Mouse (Mus musculus) neural tube, embryonic 11.5 days (tissue): ENCODE results near the gene Lamp1. TPM values are rescaled to one million over a fixed set of nuclear protein-coding genes. Genes with fewer than 3 reads are reported as not detected.

Source experiments
- ATAC-seq: fragments of 200-750 bp; cut with Nextera tagmentation; 2 replicates; pipeline ENCODE4 v1.8.0; 2017; ENCODE audit warnings: moderate number of reproducible peaks, mild to moderate bottlenecking, moderate TSS enrichment, moderate library complexity; ENCODE audit not compliant: insufficient read depth, low FRiP score, low TSS enrichment
- DNase-seq: peaks from one replicate; pipeline ENCODE4 v3.0.0-alpha.2; 2015; ENCODE audit warnings: low spot score
- H3K27ac ChIP-seq: fragments of 300-500 bp; sonication (generic); 2 replicates; pipeline ENCODE4 v1.5.1; 2014; ENCODE audit warnings: low read depth, mild to moderate bottlenecking, low read length
- H3K27me3 ChIP-seq: fragments of 300-500 bp; sonication (generic); 2 replicates; pipeline ENCODE4 v1.6.1; 2014; ENCODE audit warnings: mild to moderate bottlenecking, low read length, mixed read lengths; ENCODE audit not compliant: control insufficient read depth, insufficient read depth
- H3K36me3 ChIP-seq: fragments of 300-500 bp; sonication (generic); 2 replicates; pipeline ENCODE4 v1.6.1; 2014; ENCODE audit warnings: mild to moderate bottlenecking, low read length, moderate library complexity, mixed read lengths; ENCODE audit not compliant: control insufficient read depth, insufficient read depth
- H3K4me1 ChIP-seq: fragments of 300-500 bp; sonication (generic); 2 replicates; pipeline ENCODE4 v1.6.1; 2014; ENCODE audit warnings: low read length, mixed read lengths; ENCODE audit not compliant: control insufficient read depth, insufficient read depth
- H3K4me2 ChIP-seq: fragments of 300-500 bp; sonication (generic); 2 replicates; pipeline ENCODE4 v1.6.1; 2014; ENCODE audit warnings: low read depth, mild to moderate bottlenecking, moderate library complexity
- H3K4me3 ChIP-seq: fragments of 300-500 bp; sonication (generic); 2 replicates; pipeline ENCODE4 v1.5.1; 2014; ENCODE audit warnings: low read depth, low read length
- H3K9ac ChIP-seq: fragments of 300-500 bp; sonication (generic); 2 replicates; pipeline ENCODE4 v1.6.1; 2014; ENCODE audit warnings: mild to moderate bottlenecking, low read length
- H3K9me3 ChIP-seq: fragments of 300-500 bp; sonication (generic); 2 replicates; pipeline ENCODE4 v1.6.1; 2016; ENCODE audit warnings: low read length; ENCODE audit not compliant: control insufficient read depth
- WGBS: fragments of 180-500 bp; shearing (Covaris S2); extraction: QIAGEN DNeasy Blood & Tissue Kit; methylation state at CpG from one replicate; pipeline ENCODE4 v1.1.7; 2014; 5-methylcytosine and 5-hydroxymethylcytosine counted together
- polyA plus RNA-seq: library from polyadenylated mRNA; unstranded; fragments of >200 nt; fragmentation: Nextera tagmentation; extraction: Ambion mirVana; gene quantifications from 2 replicates; pipeline ENCODE4 v1.2.1, GENCODE M21; 2014

The Lamp1 gene
- polyA plus RNA-seq, 1 experiment from 2014 or later: 279 TPM

GRCm38 (mm10) chr8:13155358-13155757 lies 3.6 kb upstream of the Lamp1 start:
- Histone ChIP-seq H3K4me2 (no peak overlapping the region), H3K9me3 (no peaks in the 10 kb centered on the region), H3K36me3 (no peaks in the 10 kb centered on the region), H3K4me1 (peaks cover 5% of the 10 kb centered on the region), H3K27me3 (no peaks in the 10 kb centered on the region), H3K4me3 (no peak overlapping the region), H3K9ac (no peak overlapping the region), H3K27ac (no peak overlapping the region)
- ATAC-seq (no peak), DNase-seq (no peak)
- 79% methylated on average over 9 of the region's 9 CpGs for WGBS

- no peak for ATAC-seq
- no peaks in the 10 kb centered on the region for H3K36me3 ChIP-seq
- no peak overlapping the region for H3K27ac ChIP-seq
- no peaks in the 10 kb centered on the region for H3K27me3 ChIP-seq
- H3K4me3 ChIP-seq: no peak overlapping the region
- WGBS: 74% methylated on average over 12 of the region's 12 CpGs
- no peak for DNase-seq
- no peaks in the 10 kb centered on the region for H3K9me3 ChIP-seq
- H3K4me1 ChIP-seq: peaks cover 5% of the 10 kb centered on the region
- H3K4me2 ChIP-seq: no peak overlapping the region
- H3K9ac ChIP-seq: no peak overlapping the region
These were observed 2.4 kb upstream of the Lamp1 start for GRCm38 (mm10) chr8:13156327-13157097.

GRCm38 (mm10) chr8:13159377-13159881 lies 468 bp downstream of the Lamp1 start:
- ATAC-seq (peak; percentile 66), DNase-seq (no peak)
- H3K4me2 ChIP-seq: peak overlapping the region; percentile 85
- peak overlapping the region; percentile 97 for H3K9ac ChIP-seq
- 0 out of 2 replicates have a peak overlapping the region, but pooled peaks have one; percentile 49 for H3K27ac ChIP-seq
- no peaks in the 10 kb centered on the region for H3K9me3 ChIP-seq
- no peaks in the 10 kb centered on the region for H3K27me3 ChIP-seq
- H3K4me3 ChIP-seq: peak overlapping the region; percentile 99
- H3K4me1 ChIP-seq: peaks cover 5% of the 10 kb centered on the region
- WGBS: under 1% methylated on average over 39 of the region's 49 CpGs
- no peaks in the 10 kb centered on the region for H3K36me3 ChIP-seq

GRCm38 (mm10) chr8:13160691-13161090 lies 1.7 kb downstream of the Lamp1 start:
- H3K4me3 ChIP-seq: no peak overlapping the region; the same call in 1 of the 2 replicates
- DNase-seq (no peak), ATAC-seq (no peak)
- no peaks in the 10 kb centered on the region for H3K36me3 ChIP-seq
- peaks cover 5% of the 10 kb centered on the region for H3K4me1 ChIP-seq
- 87% methylated on average over 3 of the region's 3 CpGs for WGBS
- no peaks in the 10 kb centered on the region for H3K27me3 ChIP-seq
- no peak overlapping the region; the same call in 1 of the 2 replicates for H3K4me2 ChIP-seq
- no peaks in the 10 kb centered on the region for H3K9me3 ChIP-seq
- no peak overlapping the region for H3K27ac ChIP-seq
- H3K9ac ChIP-seq: no peak overlapping the region

- H3K27ac ChIP-seq: no peak overlapping the region
- peaks cover 5% of the 10 kb centered on the region for H3K4me1 ChIP-seq
- ATAC-seq (no peak), DNase-seq (no peak)
- H3K27me3 ChIP-seq: no peaks in the 10 kb centered on the region
- H3K9me3 ChIP-seq: no peaks in the 10 kb centered on the region
- H3K4me3 ChIP-seq: no peak overlapping the region
- no peak overlapping the region for H3K4me2 ChIP-seq
- H3K36me3 ChIP-seq: no peaks in the 10 kb centered on the region
- H3K9ac ChIP-seq: no peak overlapping the region
- WGBS: 80% methylated on average over 6 of the region's 6 CpGs
These were observed 3.1 kb downstream of the Lamp1 start for GRCm38 (mm10) chr8:13162098-13162497.

DNA sequence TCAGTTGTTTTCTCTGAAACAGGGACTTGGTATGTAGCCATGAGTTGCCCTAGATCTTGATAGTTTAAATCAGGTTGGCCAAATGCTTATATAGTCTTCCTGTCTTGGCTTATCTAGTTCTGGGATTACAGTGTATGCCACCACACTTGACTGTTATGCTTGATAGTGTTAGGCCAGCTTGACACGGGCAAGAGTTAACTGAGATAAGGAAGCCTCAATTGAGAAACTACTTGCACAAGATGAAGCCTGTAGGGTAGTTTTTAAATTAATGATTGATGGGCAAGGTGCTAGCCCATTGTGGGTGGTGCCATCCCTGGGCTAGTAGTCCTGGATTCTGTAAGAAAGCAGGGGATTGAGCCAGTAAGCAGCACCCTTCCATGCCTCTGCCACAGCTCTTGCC lies 4.6 kb downstream of the Lamp1 start:
- Histone ChIP-seq H3K4me3 (no peak overlapping the region), H3K27me3 (no peaks in the 10 kb centered on the region), H3K9me3 (no peaks in the 10 kb centered on the region), H3K27ac (no peak overlapping the region), H3K4me1 (peaks cover 5% of the 10 kb centered on the region), H3K4me2 (no peak overlapping the region), H3K9ac (no peak overlapping the region), H3K36me3 (peaks cover 3% of the 10 kb centered on the region; the same call in 1 of the 2 replicates)
- ATAC-seq: no peak
- DNase-seq: no peak
- WGBS: 88% methylated on average over 1 of the region's 1 CpGs

GRCm38 (mm10) chr8:13164361-13164760 lies 5.4 kb downstream of the Lamp1 start:
- H3K4me1 ChIP-seq: peaks cover 5% of the 10 kb centered on the region
- no peaks in the 10 kb centered on the region for H3K27me3 ChIP-seq
- H3K36me3 ChIP-seq: peaks cover 5% of the 10 kb centered on the region; the same call in 1 of the 2 replicates
- no peak overlapping the region for H3K4me2 ChIP-seq
- ATAC-seq (no peak), DNase-seq (no peak)
- 95% methylated on average over 5 of the region's 5 CpGs for WGBS
- H3K9me3 ChIP-seq: no peaks in the 10 kb centered on the region
- H3K4me3 ChIP-seq: no peak overlapping the region
- H3K9ac ChIP-seq: no peak overlapping the region; the same call in 1 of the 2 replicates
- no peak overlapping the region for H3K27ac ChIP-seq

DNA sequence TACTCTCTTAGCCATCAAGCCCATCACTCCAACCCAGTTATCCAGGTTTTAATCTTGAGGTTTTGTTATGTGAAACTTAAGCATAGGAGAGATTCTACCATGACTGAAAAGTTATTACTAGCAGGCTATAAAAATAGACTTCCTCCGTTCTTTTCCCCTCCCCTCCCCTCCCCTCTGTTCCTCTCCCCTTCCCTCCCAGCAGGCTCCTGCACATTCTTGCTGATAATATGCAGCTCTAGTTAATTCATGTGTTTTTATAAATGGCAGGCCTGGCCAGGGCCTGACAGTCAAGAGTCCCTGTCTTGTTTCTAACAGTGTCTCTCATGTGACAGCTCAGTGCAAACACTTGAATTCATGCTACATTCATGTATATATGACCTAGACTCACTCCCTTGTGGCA lies 11.5 kb downstream of the Lamp1 start:
- Histone ChIP-seq H3K27ac (no peak overlapping the region), H3K4me3 (no peak overlapping the region), H3K36me3 (peaks cover 23% of the 10 kb centered on the region), H3K9ac (no peak overlapping the region), H3K9me3 (no peaks in the 10 kb centered on the region), H3K4me1 (no peaks in the 10 kb centered on the region), H3K27me3 (no peaks in the 10 kb centered on the region), H3K4me2 (no peak overlapping the region)
- ATAC-seq (no peak), DNase-seq (no peak)
- WGBS: 80% methylated on average over 1 of the region's 1 CpGs

DNA sequence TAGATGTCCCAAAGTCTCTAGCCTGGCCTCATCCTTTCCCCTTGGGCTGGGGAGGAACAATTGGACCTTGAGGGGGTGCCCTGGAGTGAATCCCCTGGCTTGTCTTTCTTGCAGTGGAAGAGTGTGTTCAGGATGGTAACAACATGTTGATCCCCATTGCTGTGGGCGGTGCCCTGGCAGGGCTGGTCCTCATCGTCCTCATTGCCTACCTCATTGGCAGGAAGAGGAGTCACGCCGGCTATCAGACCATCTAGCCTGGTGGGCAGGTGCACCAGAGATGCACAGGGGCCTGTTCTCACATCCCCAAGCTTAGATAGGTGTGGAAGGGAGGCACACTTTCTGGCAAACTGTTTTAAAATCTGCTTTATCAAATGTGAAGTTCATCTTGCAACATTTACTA lies 15.3 kb downstream of the Lamp1 start:
- no peaks in the 10 kb centered on the region for H3K27me3 ChIP-seq
- 91% methylated on average over 4 of the region's 4 CpGs for WGBS
- DNase-seq: no peak
- peaks cover 28% of the 10 kb centered on the region for H3K36me3 ChIP-seq
- H3K9me3 ChIP-seq: no peaks in the 10 kb centered on the region
- no peak overlapping the region for H3K4me3 ChIP-seq
- ATAC-seq: no peak
- no peak overlapping the region for H3K9ac ChIP-seq
- H3K27ac ChIP-seq: no peak overlapping the region
- H3K4me1 ChIP-seq: no peaks in the 10 kb centered on the region
- H3K4me2 ChIP-seq: no peak overlapping the region
